Mouse (Mus musculus): ENCODE measurements around the gene Olfr213.

GRCm38 (mm10) chr6:116554952-116555351, 16.7 kb downstream of the Olfr213 start:
- TF ChIP-seq CTCF (IDR thresholded peaks at IDR 0.05; ENCODE audit: low read depth) (no peak), EP300 (IDR thresholded peaks at IDR 0.05; ENCODE audit: low read depth) (no peak)
